Mouse (Mus musculus): Measurements from ENCODE around the gene Gm21992.

DNA sequence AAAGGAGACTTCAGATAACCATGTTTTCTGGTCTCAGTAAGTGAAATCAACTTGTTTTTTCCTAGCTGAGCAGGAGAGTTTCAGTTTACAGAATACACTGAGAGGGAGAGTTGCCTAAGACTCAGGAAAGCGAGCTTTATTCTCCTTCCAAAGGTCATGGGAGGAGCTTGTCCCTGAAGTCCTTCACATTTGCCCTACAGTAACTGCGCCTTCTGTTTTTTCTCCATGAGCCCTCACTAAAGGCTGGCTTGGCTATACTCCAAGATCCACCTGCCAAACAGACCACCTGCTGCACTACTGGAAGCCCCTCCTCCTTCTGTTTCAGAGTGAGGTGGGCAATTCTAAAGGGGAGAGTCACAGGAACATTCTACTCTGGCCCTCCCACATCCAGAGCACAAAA, 24.7 kb upstream of the Gm21992 start:
- TF ChIP-seq EP300 (IDR thresholded peaks at IDR 0.05; ENCODE audit: low read depth) (no peak), CTCF (IDR thresholded peaks at IDR 0.05; ENCODE audit: low read depth) (no peak)
